Mouse (Mus musculus) G1E (cell line): Measurements from ENCODE around the gene Celf2.

Experiments used
- CTCF ChIP-seq: IDR thresholded peaks from 2 replicates; pipeline ENCODE4 v1.5.1; 2012; ENCODE audit warnings: low read depth, low read length, inconsistent platforms, mixed read lengths
- GATA1 ChIP-seq: IDR thresholded peaks from 2 replicates; pipeline ENCODE4 v1.6.1; 2012; ENCODE audit warnings: borderline replicate concordance, low read length, inconsistent platforms, mixed read lengths

DNA sequence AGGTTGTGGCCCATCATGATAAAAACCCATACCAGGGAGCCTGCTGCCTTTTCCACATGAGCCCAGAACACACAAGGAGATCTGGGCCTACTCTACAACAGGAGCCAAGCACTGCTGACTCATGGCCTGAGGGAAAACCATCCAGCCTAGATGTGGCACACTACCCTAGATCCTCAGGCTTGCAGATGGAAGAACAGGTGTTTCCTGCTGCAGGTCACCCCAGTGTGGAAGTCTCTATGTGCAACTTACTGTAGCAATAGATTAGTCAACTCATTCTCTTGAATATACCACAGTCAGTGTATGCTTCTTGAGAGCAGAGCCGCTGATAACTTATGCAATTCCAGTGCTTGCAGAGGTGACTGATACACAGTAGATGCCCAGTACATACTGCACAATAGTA lies 612.5 kb downstream of the Celf2 start:
- TF ChIP-seq CTCF (no peak), GATA1 (no peak)
